Mouse (Mus musculus) hindbrain, embryonic 16.5 days (tissue): ENCODE measurements around the gene Nup205. TPM values are rescaled to one million over a fixed set of nuclear protein-coding genes. Genes with fewer than 3 reads are reported as not detected.
A peak's percentile ranks its signal among the peaks of the same experiment; 100 is the strongest.

Source experiments
- ATAC-seq: fragments of 200-750 bp; cut with Nextera tagmentation; 2 replicates; pipeline ENCODE4 v1.8.0; 2017; ENCODE audit warnings: moderate TSS enrichment, moderate library complexity
- H3K27ac ChIP-seq: fragments of 300-500 bp; sonication (generic); 2 replicates; pipeline ENCODE4 v1.5.1; 2014; ENCODE audit warnings: low read depth, mild to moderate bottlenecking, control low read depth, low read length, moderate library complexity
- H3K27me3 ChIP-seq: fragments of 300-500 bp; sonication (generic); replicated peaks from 2 replicates; pipeline ENCODE4 v1.6.1; 2014; ENCODE audit warnings: low read length; ENCODE audit not compliant: control insufficient read depth, insufficient read depth
- H3K36me3 ChIP-seq: fragments of 300-500 bp; sonication (generic); 2 replicates; pipeline ENCODE4 v1.6.1; 2014; ENCODE audit warnings: mild to moderate bottlenecking, low read length, moderate library complexity, mixed read lengths; ENCODE audit not compliant: control insufficient read depth, insufficient read depth
- H3K4me1 ChIP-seq: fragments of 300-500 bp; sonication (generic); 2 replicates; pipeline ENCODE4 v1.6.1; 2014; ENCODE audit warnings: low read depth, low read length; ENCODE audit not compliant: control insufficient read depth, insufficient read depth
- H3K4me2 ChIP-seq: fragments of 300-500 bp; sonication (generic); 2 replicates; pipeline ENCODE4 v1.6.1; 2014; ENCODE audit warnings: mild to moderate bottlenecking, low read length, control low read depth, moderate library complexity
- H3K4me3 ChIP-seq: fragments of 300-500 bp; sonication (generic); 2 replicates; pipeline ENCODE4 v1.5.1; 2014; ENCODE audit warnings: mild to moderate bottlenecking, low read length, control low read depth, moderate library complexity
- H3K9ac ChIP-seq: fragments of 300-500 bp; sonication (generic); 2 replicates; pipeline ENCODE4 v1.6.1; 2014; ENCODE audit warnings: low read depth, mild to moderate bottlenecking, control low read depth, low read length, moderate library complexity
- H3K9me3 ChIP-seq: fragments of 300-500 bp; sonication (generic); 2 replicates; pipeline ENCODE4 v1.6.1; 2014; ENCODE audit warnings: mild to moderate bottlenecking, low read length, moderate library complexity; ENCODE audit not compliant: control insufficient read depth
- WGBS: fragments of 180-500 bp; shearing (Covaris S2); extraction: QIAGEN DNeasy Blood & Tissue Kit; methylation state at CpG from one replicate; pipeline ENCODE4 v1.1.7; 2014; 5-methylcytosine and 5-hydroxymethylcytosine counted together
- polyA plus RNA-seq: library from polyadenylated mRNA; unstranded; fragments of >200 nt; fragmentation: Nextera tagmentation; extraction: Ambion mirVana; gene quantifications from 2 replicates; pipeline ENCODE4 v1.2.1, GENCODE M21; 2015

The Nup205 gene
- polyA plus RNA-seq, result 17.0 and 21.7 TPM in 2 replicates

DNA sequence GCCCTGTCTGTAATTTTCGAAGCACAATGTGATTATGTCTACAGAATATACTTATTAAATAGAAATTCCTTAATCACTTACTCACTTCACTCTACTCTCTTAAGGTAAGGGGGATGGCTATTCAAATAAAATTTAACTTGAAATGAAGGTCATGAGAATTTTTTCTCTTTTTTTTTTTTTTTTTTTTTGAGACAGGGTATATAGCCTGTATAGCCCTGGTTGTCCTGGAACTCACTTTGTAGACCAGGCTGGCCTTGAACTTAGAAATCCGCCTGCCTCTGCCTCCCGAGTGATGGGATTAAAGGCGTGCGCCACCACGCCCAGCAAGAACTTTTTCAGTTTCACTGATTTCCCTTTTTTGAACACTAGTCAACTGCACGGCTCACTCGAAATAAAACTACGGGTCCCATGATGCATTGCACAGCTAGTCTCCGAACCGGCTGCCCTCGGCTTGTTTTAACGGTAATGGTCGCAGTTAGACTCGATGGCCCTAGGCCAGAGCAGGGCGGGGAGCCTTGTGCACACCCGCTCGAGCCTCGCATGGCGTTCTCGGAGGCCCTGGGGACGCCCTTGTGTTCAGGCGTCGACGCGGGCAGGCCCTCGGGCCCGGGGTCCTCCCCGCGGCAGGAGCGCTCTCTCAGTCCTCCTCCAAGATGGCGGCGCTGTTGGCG is at the start of gene Nup205:
Gene Nup205 (plus strand): TSS at position 443 of the 671 bp plus-strand sequence.
- H3K4me3 ChIP-seq, result peak within 1 kb of the TSS; percentile 83
- 3% methylated on average over 34 of the region's 34 CpGs for WGBS
- peak within 1 kb of the TSS; percentile 99 for H3K27ac ChIP-seq
- ATAC-seq, result peak; percentile 96
- no peaks in the 10 kb centered on the region for H3K27me3 ChIP-seq
- no peaks in the 10 kb centered on the region for H3K9me3 ChIP-seq
- peak within 1 kb of the TSS; percentile 79 for H3K4me2 ChIP-seq
- H3K36me3 ChIP-seq, result no peaks in the 10 kb centered on the region
- peak within 1 kb of the TSS; percentile 91 for H3K9ac ChIP-seq
- peaks cover 5% of the 10 kb centered on the region; the same call in 1 of the 2 replicates for H3K4me1 ChIP-seq

DNA sequence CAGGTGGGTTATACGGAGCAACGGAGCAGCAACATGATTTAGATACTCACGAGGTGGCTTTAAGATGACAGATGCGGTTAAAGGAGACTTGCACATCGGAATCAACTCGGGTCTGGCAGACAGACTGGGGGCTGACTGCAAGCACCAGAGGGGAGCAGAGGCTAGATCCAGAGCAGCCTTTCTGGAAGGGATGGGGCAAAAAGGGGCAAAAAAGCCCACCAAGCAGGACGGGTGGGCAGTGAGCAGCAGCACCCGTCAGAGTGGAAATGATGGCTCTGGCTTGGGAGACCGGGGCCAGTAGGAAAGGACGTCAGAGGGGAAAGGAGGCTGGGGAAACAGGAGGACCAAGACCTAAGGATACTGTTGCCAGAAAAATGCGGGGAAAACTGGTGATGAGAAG is 44.4 kb upstream of the Nup205 start:
- Histone ChIP-seq H3K36me3 (no peaks in the 10 kb centered on the region), H3K4me3 (peak overlapping the region; percentile 88), H3K9me3 (no peaks in the 10 kb centered on the region), H3K4me1 (peaks cover 15% of the 10 kb centered on the region), H3K9ac (peak overlapping the region; percentile 85), H3K27me3 (no peaks in the 10 kb centered on the region), H3K4me2 (peak overlapping the region; percentile 74), H3K27ac (peak overlapping the region; percentile 93)
- under 1% methylated on average over 11 of the region's 11 CpGs for WGBS
- ATAC-seq, result 0 out of 2 replicates have a peak, but pooled peaks have one; percentile 7

DNA sequence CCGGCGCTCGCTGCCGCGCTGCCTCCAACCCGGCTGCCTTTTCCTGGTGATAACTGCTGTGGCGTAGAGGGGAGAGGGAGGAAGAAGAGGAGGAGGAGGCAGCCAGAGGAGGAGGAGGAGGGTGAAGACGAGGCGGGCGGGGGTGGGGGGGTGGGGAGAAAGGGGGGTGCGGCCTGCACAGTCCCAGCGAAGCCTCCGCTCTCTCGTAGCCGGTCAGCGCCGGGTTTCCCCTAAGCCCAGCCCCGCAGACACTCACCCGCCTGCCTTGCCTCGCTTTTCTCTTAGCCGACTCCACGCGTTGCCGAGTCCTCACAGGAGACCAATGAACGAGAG is 44.0 kb upstream of the Nup205 start:
- WGBS, result 1% methylated on average over 17 of the region's 25 CpGs
- peak overlapping the region; percentile 74 for H3K4me2 ChIP-seq
- H3K9me3 ChIP-seq, result no peaks in the 10 kb centered on the region
- peaks cover 15% of the 10 kb centered on the region for H3K4me1 ChIP-seq
- peak; percentile 92 for ATAC-seq
- H3K27ac ChIP-seq, result peak overlapping the region; percentile 93
- H3K27me3 ChIP-seq, result no peaks in the 10 kb centered on the region
- H3K4me3 ChIP-seq, result peak overlapping the region; percentile 88
- peak overlapping the region; percentile 85 for H3K9ac ChIP-seq
- H3K36me3 ChIP-seq, result no peaks in the 10 kb centered on the region

DNA sequence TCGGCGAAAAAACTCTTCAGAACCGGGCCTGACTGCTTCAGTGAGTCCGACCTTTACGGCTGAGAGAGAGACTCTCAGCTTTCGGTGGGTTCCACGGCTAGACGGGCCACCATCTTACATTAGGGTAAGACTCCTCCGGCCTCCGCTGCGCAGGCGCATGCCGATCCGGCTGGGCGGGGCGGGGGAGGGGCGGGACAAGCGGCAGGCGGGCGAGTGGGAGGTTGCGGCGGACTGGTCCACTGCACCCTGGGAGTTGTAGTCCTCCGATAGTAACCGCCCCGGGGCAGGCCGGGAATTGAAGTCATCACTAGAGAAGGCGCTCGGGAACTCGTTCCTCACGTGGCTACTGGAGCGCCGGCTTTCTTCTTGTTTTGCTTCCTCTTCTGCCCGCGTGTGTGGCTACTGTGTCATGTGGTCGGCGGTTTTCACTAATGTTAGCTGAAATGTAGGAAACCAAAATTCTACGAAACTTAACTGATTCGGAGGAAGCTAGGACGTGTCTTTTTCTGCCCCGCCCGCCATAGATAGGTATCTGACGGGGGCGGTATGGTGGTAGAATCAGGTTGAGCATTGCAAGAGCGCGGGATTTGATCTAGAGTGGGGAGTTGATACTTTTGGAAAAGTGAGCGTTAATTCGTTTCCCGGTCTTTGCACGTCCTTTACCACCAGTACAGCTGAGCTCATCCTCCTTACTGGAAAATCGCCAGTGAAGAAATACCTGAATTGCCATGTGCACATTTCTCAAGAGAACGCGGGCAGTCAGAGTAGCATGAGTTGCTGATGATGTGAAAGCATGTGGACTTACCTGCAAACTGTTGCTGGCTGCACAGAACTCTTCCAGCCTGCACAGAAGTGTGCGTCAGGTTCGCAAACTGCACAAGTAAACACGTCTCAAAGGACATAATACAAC is 43.4 kb upstream of the Nup205 start, which contains the start of gene Cnot4:
Gene Cnot4 (minus strand): TSS at position 146 of the 910 bp plus-strand sequence.
- Histone ChIP-seq H3K27me3 (no peaks in the 10 kb centered on the region), H3K4me3 (peak within 1 kb of the TSS; percentile 88), H3K9ac (peak within 1 kb of the TSS; percentile 85), H3K4me2 (peak within 1 kb of the TSS; percentile 76), H3K9me3 (no peaks in the 10 kb centered on the region), H3K27ac (peak within 1 kb of the TSS; percentile 93), H3K36me3 (no peaks in the 10 kb centered on the region), H3K4me1 (peaks cover 15% of the 10 kb centered on the region)
- WGBS, result under 1% methylated on average over 55 of the region's 55 CpGs
- peak; percentile 99 for ATAC-seq

DNA sequence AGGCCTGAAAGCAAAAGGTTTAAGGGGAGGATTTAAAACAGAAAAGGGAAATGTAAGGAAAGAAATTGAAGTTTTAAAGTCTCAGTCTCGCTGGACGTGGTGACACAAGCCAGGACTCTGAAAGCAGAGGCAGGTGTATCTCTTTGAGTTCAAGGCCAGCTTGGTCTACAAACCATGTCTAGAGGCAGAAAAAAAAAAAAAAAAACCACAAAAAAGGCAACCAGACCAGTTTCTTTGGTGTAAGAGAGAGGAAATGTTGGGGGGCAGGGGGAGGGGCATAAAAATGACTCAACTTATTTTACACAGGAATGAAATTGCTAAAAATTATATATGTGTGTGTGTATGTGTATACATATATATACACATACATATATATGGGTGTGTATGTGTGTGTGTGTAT is 42.4 kb upstream of the Nup205 start:
- H3K36me3 ChIP-seq, result no peaks in the 10 kb centered on the region
- no peak for ATAC-seq
- no peak overlapping the region for H3K9ac ChIP-seq
- WGBS, result 63% methylated on average over 2 of the region's 2 CpGs
- peaks cover 15% of the 10 kb centered on the region for H3K4me1 ChIP-seq
- H3K4me2 ChIP-seq, result no peak overlapping the region; the same call in 1 of the 2 replicates
- H3K4me3 ChIP-seq, result no peak overlapping the region
- H3K27me3 ChIP-seq, result no peaks in the 10 kb centered on the region
- no peak overlapping the region for H3K27ac ChIP-seq
- H3K9me3 ChIP-seq, result no peaks in the 10 kb centered on the region

DNA sequence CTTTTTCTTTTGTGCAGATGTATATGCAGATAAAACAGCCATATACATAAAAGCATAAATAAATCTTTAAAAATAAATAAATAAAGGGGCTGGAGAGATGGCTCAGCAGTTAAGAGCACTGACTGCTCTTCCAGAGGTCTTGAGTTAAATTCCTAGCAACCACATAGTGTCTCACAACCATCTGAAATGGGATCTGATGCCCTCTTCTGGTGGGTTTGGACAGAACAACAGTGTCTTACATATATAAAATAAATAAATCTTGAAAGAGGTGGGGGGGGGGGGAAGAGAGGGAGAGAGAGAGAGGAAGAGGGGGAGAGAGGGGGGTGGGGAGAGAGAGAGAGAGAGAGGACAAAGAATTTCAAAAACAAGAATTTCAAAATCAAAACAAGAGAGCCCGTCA is 36.9 kb upstream of the Nup205 start:
- H3K4me2 ChIP-seq, result no peak overlapping the region
- H3K4me3 ChIP-seq, result no peak overlapping the region
- H3K4me1 ChIP-seq, result no peaks in the 10 kb centered on the region
- H3K27ac ChIP-seq, result no peak overlapping the region
- H3K9me3 ChIP-seq, result no peaks in the 10 kb centered on the region; the same call in 1 of the 2 replicates
- no peak for ATAC-seq
- H3K27me3 ChIP-seq, result no peaks in the 10 kb centered on the region
- H3K9ac ChIP-seq, result no peak overlapping the region
- no peaks in the 10 kb centered on the region for H3K36me3 ChIP-seq
- WGBS, result 96% methylated on average over 1 of the region's 1 CpGs

DNA sequence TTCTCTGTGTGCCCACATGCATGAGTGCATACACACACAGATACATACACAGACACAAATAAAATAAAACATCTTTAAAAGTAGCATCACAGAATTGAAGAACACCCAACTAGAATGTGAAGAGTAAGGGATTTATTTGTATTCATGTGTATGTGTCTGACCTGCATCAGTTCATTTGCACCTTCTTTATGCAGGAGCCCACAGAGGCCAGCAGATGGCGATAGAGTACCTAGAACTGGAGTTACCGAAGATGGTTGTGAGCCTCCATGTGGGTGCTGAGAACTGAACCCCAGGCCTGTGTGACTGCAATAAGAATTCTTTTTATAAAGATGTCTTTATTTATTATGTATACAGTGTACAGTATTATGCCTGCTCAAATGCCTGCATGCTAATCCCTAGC is 31.7 kb upstream of the Nup205 start:
- no peak overlapping the region for H3K27ac ChIP-seq
- 90% methylated on average over 2 of the region's 2 CpGs for whole genome bisulfite sequencing
- no peaks in the 10 kb centered on the region for H3K4me1 ChIP-seq
- ATAC-seq, result no peak
- H3K4me3 ChIP-seq, result no peak overlapping the region
- H3K27me3 ChIP-seq, result no peaks in the 10 kb centered on the region
- H3K4me2 ChIP-seq, result no peak overlapping the region
- H3K9me3 ChIP-seq, result no peaks in the 10 kb centered on the region; the same call in 1 of the 2 replicates
- no peak overlapping the region for H3K9ac ChIP-seq
- no peaks in the 10 kb centered on the region for H3K36me3 ChIP-seq

DNA sequence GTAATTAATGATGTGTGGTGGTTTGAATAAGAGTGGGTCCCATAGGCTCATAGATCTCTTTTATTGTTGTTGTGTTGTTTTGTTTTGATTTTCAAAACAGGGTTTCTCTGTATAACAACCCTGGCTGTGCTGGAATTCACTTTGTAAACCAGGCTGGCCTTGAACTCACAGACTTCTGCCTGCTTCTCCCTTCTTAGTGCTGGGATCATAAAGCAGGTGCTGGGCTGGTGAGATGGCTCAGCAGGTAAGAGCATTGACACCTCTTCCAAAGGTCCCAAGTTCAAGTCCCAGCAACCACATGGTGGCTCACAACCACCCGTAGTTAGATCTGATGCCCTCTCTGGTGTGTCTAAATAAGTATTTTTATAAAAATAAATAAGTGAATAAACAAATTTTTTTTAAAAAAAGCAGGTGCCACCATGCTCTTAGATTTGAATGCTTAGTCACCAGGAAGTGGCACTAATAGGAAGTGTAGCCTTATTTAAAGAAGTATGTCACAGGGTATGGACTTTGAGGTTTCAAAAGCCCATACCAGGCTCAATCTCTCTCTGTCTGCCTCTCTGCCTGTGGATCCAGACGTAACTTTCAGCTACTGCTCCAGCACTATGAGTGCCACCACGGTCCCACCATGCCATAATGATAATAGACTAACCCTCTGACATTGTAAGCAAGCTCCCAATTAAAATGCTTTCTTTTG is 29.3 kb upstream of the Nup205 start:
- Histone ChIP-seq H3K27ac (no peak overlapping the region), H3K4me3 (no peak overlapping the region), H3K27me3 (no peaks in the 10 kb centered on the region), H3K36me3 (no peaks in the 10 kb centered on the region), H3K4me1 (no peaks in the 10 kb centered on the region), H3K9me3 (no peaks in the 10 kb centered on the region; the same call in 1 of the 2 replicates), H3K9ac (no peak overlapping the region), H3K4me2 (no peak overlapping the region)
- 83% methylated on average over 3 of the region's 3 CpGs for WGBS
- no peak for ATAC-seq

DNA sequence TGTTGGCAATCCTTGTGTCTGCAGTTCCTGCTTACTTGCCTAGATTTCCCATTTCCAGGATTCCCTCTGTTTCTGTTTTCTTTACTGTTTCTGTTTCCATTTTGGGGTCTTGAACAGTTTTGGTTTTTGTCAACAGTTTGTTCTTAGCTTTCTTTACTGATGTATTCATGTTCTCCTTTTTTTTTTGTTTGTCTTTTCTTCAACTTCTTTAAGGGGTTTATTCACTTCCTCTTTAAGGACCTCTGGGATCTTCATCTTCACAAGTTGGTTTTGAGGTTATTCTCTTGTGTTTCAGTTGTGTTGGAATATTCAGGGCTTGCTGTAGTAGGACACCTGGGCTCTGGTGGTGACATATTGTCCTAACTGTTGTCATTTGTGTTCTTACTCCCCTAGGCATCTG is 22.7 kb upstream of the Nup205 start:
- H3K27me3 ChIP-seq, result no peaks in the 10 kb centered on the region
- H3K27ac ChIP-seq, result no peak overlapping the region
- no peak overlapping the region for H3K4me3 ChIP-seq
- no peaks in the 10 kb centered on the region for H3K36me3 ChIP-seq
- H3K9me3 ChIP-seq, result no peaks in the 10 kb centered on the region
- no peak overlapping the region for H3K4me2 ChIP-seq
- no peak overlapping the region for H3K9ac ChIP-seq
- no peaks in the 10 kb centered on the region for H3K4me1 ChIP-seq
- no peak for ATAC-seq
